Mouse (Mus musculus): Measurements from ENCODE around the gene Os9. TPM values are rescaled to one million over a fixed set of nuclear protein-coding genes. Genes with fewer than 3 reads are reported as not detected.
"Not testable (repeated sequence)": the region's sequence is repeated elsewhere in the genome, so short reads cannot be mapped to it uniquely, and the experiment has no call there.

Os9 gene
- polyA plus RNA-seq, 1 experiment from 2014 or later: 126 TPM

GRCm38 (mm10) chr10:127164190-127164589, 43.3 kb upstream of the Os9 start:
- H3K27me3 ChIP-seq (replicated peaks; ENCODE audit: control insufficient read depth, insufficient read depth, low read length): peaks cover 22% of the 10 kb centered on the region
- peak overlapping the region; percentile 87; the same call in 1 of the 2 replicates for H3K4me2 ChIP-seq (ENCODE audit: low read length)
- peaks cover 12% of the 10 kb centered on the region for H3K4me1 ChIP-seq (replicated peaks; ENCODE audit: control insufficient read depth, insufficient read depth, low read length)
- 91% methylated on average over 4 of the region's 4 CpGs for WGBS
- no peak overlapping the region; the same call in 1 of the 2 replicates for H3K4me3 ChIP-seq (replicated peaks; ENCODE audit: low read length)
- H3K36me3 ChIP-seq (ENCODE audit: control insufficient read depth, insufficient read depth): no peaks in the 10 kb centered on the region
- no peak for ATAC-seq
- H3K9ac ChIP-seq (replicated peaks; ENCODE audit: low read depth, low read length): peak overlapping the region; percentile 97; the same call in 1 of the 2 replicates
- no peaks in the 10 kb centered on the region for H3K9me3 ChIP-seq (ENCODE audit: control insufficient read depth, low read length)
- no peak overlapping the region for H3K27ac ChIP-seq (ENCODE audit: low read length)

GRCm38 (mm10) chr10:127162771-127163261, 41.9 kb upstream of the Os9 start:
- not testable (repeated sequence) for H3K27ac ChIP-seq (ENCODE audit: low read length); H3K4me2 ChIP-seq (ENCODE audit: low read length); H3K4me3 ChIP-seq (replicated peaks; ENCODE audit: low read length); H3K9ac ChIP-seq (replicated peaks; ENCODE audit: low read depth, low read length); ATAC-seq; H3K9me3 ChIP-seq (ENCODE audit: control insufficient read depth, low read length); H3K36me3 ChIP-seq (ENCODE audit: control insufficient read depth, insufficient read depth)
- H3K4me1 ChIP-seq (replicated peaks; ENCODE audit: control insufficient read depth, insufficient read depth, low read length): peaks cover 12% of the 10 kb centered on the region
- WGBS: 66% methylated on average over 7 of the region's 7 CpGs
- peaks cover 12% of the 10 kb centered on the region for H3K27me3 ChIP-seq (replicated peaks; ENCODE audit: control insufficient read depth, insufficient read depth, low read length)

- no peak overlapping the region for H3K27ac ChIP-seq (ENCODE audit: low read length)
- no peaks in the 10 kb centered on the region for H3K9me3 ChIP-seq (ENCODE audit: control insufficient read depth, low read length)
- no peak for ATAC-seq
- H3K27me3 ChIP-seq (replicated peaks; ENCODE audit: control insufficient read depth, insufficient read depth, low read length): no peaks in the 10 kb centered on the region
- no peak overlapping the region for H3K4me2 ChIP-seq (ENCODE audit: low read length)
- no peak overlapping the region for H3K9ac ChIP-seq (replicated peaks; ENCODE audit: low read depth, low read length)
- H3K4me1 ChIP-seq (replicated peaks; ENCODE audit: control insufficient read depth, insufficient read depth, low read length): peaks cover 5% of the 10 kb centered on the region
- H3K36me3 ChIP-seq (ENCODE audit: control insufficient read depth, insufficient read depth): no peaks in the 10 kb centered on the region
- WGBS: 77% methylated on average over 3 of the region's 3 CpGs
- H3K4me3 ChIP-seq (replicated peaks; ENCODE audit: low read length): no peak overlapping the region
Observed at GRCm38 (mm10) chr10:127160728-127161127, 39.8 kb upstream of the Os9 start.

GRCm38 (mm10) chr10:127160081-127160480, 39.1 kb upstream of the Os9 start:
- ATAC-seq: no peak
- Histone ChIP-seq H3K4me1 (replicated peaks; ENCODE audit: control insufficient read depth, insufficient read depth, low read length) (peaks cover 5% of the 10 kb centered on the region), H3K36me3 (ENCODE audit: control insufficient read depth, insufficient read depth) (no peaks in the 10 kb centered on the region), H3K9me3 (ENCODE audit: control insufficient read depth, low read length) (no peaks in the 10 kb centered on the region), H3K27me3 (replicated peaks; ENCODE audit: control insufficient read depth, insufficient read depth, low read length) (no peaks in the 10 kb centered on the region), H3K27ac (ENCODE audit: low read length) (no peak overlapping the region), H3K9ac (replicated peaks; ENCODE audit: low read depth, low read length) (no peak overlapping the region), H3K4me2 (ENCODE audit: low read length) (no peak overlapping the region), H3K4me3 (replicated peaks; ENCODE audit: low read length) (no peak overlapping the region)
- 76% methylated on average over 9 of the region's 9 CpGs for WGBS

GRCm38 (mm10) chr10:127158471-127158870, 37.5 kb upstream of the Os9 start:
- H3K36me3 ChIP-seq (ENCODE audit: control insufficient read depth, insufficient read depth): no peaks in the 10 kb centered on the region
- no peaks in the 10 kb centered on the region for H3K27me3 ChIP-seq (replicated peaks; ENCODE audit: control insufficient read depth, insufficient read depth, low read length)
- no peaks in the 10 kb centered on the region for H3K9me3 ChIP-seq (ENCODE audit: control insufficient read depth, low read length)
- no peak overlapping the region for H3K4me3 ChIP-seq (replicated peaks; ENCODE audit: low read length)
- no peak overlapping the region for H3K9ac ChIP-seq (replicated peaks; ENCODE audit: low read depth, low read length)
- no peak for ATAC-seq
- no peak overlapping the region for H3K27ac ChIP-seq (ENCODE audit: low read length)
- 75% methylated on average over 3 of the region's 3 CpGs for WGBS
- no peak overlapping the region for H3K4me2 ChIP-seq (ENCODE audit: low read length)
- H3K4me1 ChIP-seq (replicated peaks; ENCODE audit: control insufficient read depth, insufficient read depth, low read length): no peaks in the 10 kb centered on the region

- Histone ChIP-seq H3K27ac (ENCODE audit: low read length) (no peak overlapping the region), H3K4me1 (replicated peaks; ENCODE audit: control insufficient read depth, insufficient read depth, low read length) (no peaks in the 10 kb centered on the region), H3K4me3 (replicated peaks; ENCODE audit: low read length) (no peak overlapping the region), H3K9ac (replicated peaks; ENCODE audit: low read depth, low read length) (no peak overlapping the region), H3K4me2 (ENCODE audit: low read length) (no peak overlapping the region), H3K27me3 (replicated peaks; ENCODE audit: control insufficient read depth, insufficient read depth, low read length) (no peaks in the 10 kb centered on the region), H3K36me3 (ENCODE audit: control insufficient read depth, insufficient read depth) (no peaks in the 10 kb centered on the region), H3K9me3 (ENCODE audit: control insufficient read depth, low read length) (no peaks in the 10 kb centered on the region)
- ATAC-seq: no peak
- 93% methylated on average over 1 of the region's 1 CpGs for WGBS
Observed at GRCm38 (mm10) chr10:127156511-127156910, 35.6 kb upstream of the Os9 start.

- Histone ChIP-seq H3K9ac (replicated peaks; ENCODE audit: low read depth, low read length) (no peak overlapping the region), H3K36me3 (ENCODE audit: control insufficient read depth, insufficient read depth) (no peaks in the 10 kb centered on the region), H3K27ac (ENCODE audit: low read length) (no peak overlapping the region), H3K27me3 (replicated peaks; ENCODE audit: control insufficient read depth, insufficient read depth, low read length) (no peaks in the 10 kb centered on the region), H3K9me3 (ENCODE audit: control insufficient read depth, low read length) (no peaks in the 10 kb centered on the region), H3K4me1 (replicated peaks; ENCODE audit: control insufficient read depth, insufficient read depth, low read length) (no peaks in the 10 kb centered on the region), H3K4me2 (ENCODE audit: low read length) (no peak overlapping the region), H3K4me3 (replicated peaks; ENCODE audit: low read length) (no peak overlapping the region)
- WGBS: 98% methylated on average over 1 of the region's 1 CpGs
- ATAC-seq: no peak
Observed at GRCm38 (mm10) chr10:127156089-127156488, 35.2 kb upstream of the Os9 start.

- ATAC-seq: no peak
- Histone ChIP-seq H3K4me3 (replicated peaks; ENCODE audit: low read length) (no peak overlapping the region), H3K9me3 (ENCODE audit: control insufficient read depth, low read length) (no peaks in the 10 kb centered on the region), H3K4me2 (ENCODE audit: low read length) (no peak overlapping the region), H3K27ac (ENCODE audit: low read length) (no peak overlapping the region), H3K27me3 (replicated peaks; ENCODE audit: control insufficient read depth, insufficient read depth, low read length) (no peaks in the 10 kb centered on the region), H3K4me1 (replicated peaks; ENCODE audit: control insufficient read depth, insufficient read depth, low read length) (no peaks in the 10 kb centered on the region), H3K36me3 (ENCODE audit: control insufficient read depth, insufficient read depth) (no peaks in the 10 kb centered on the region), H3K9ac (replicated peaks; ENCODE audit: low read depth, low read length) (no peak overlapping the region)
- 86% methylated on average over 5 of the region's 5 CpGs for WGBS
Observed at GRCm38 (mm10) chr10:127154652-127155051, 33.7 kb upstream of the Os9 start.

- Histone ChIP-seq H3K9ac (replicated peaks; ENCODE audit: low read depth, low read length) (no peak overlapping the region), H3K4me2 (ENCODE audit: low read length) (no peak overlapping the region), H3K36me3 (ENCODE audit: control insufficient read depth, insufficient read depth) (no peaks in the 10 kb centered on the region), H3K9me3 (ENCODE audit: control insufficient read depth, low read length) (no peaks in the 10 kb centered on the region), H3K27me3 (replicated peaks; ENCODE audit: control insufficient read depth, insufficient read depth, low read length) (no peaks in the 10 kb centered on the region), H3K4me3 (replicated peaks; ENCODE audit: low read length) (no peak overlapping the region), H3K27ac (ENCODE audit: low read length) (no peak overlapping the region), H3K4me1 (replicated peaks; ENCODE audit: control insufficient read depth, insufficient read depth, low read length) (no peaks in the 10 kb centered on the region)
- 94% methylated on average over 2 of the region's 2 CpGs for WGBS
- no peak for ATAC-seq
Observed at GRCm38 (mm10) chr10:127154241-127154640, 33.3 kb upstream of the Os9 start.

- no peak for ATAC-seq
- no peak overlapping the region for H3K4me2 ChIP-seq (ENCODE audit: low read length)
- H3K4me3 ChIP-seq (replicated peaks; ENCODE audit: low read length): no peak overlapping the region
- 94% methylated on average over 7 of the region's 7 CpGs for WGBS
- H3K27ac ChIP-seq (ENCODE audit: low read length): no peak overlapping the region
- no peaks in the 10 kb centered on the region for H3K36me3 ChIP-seq (ENCODE audit: control insufficient read depth, insufficient read depth)
- no peak overlapping the region for H3K9ac ChIP-seq (replicated peaks; ENCODE audit: low read depth, low read length)
- no peaks in the 10 kb centered on the region for H3K4me1 ChIP-seq (replicated peaks; ENCODE audit: control insufficient read depth, insufficient read depth, low read length)
- H3K9me3 ChIP-seq (ENCODE audit: control insufficient read depth, low read length): no peaks in the 10 kb centered on the region
- H3K27me3 ChIP-seq (replicated peaks; ENCODE audit: control insufficient read depth, insufficient read depth, low read length): no peaks in the 10 kb centered on the region
Observed at GRCm38 (mm10) chr10:127153323-127153722, 32.4 kb upstream of the Os9 start.

Measured in forebrain, embryonic 16.5 days (tissue).